Mouse (Mus musculus): Measurements from ENCODE around the gene Kcnmb3.
"Not testable (repeated sequence)": the region's sequence is repeated elsewhere in the genome, so short reads cannot be mapped to it uniquely, and the experiment has no call there.

Kcnmb3 gene

GRCm38 (mm10) chr3:32434016-32434415 is 58.0 kb downstream of the Kcnmb3 start:
- no peak for DNase-seq (ENCODE audit: low spot score in 2 of 2)

GRCm38 (mm10) chr3:32430394-32430793 is 61.6 kb downstream of the Kcnmb3 start:
- no peak for DNase-seq (ENCODE audit: low spot score in 2 of 2)

GRCm38 (mm10) chr3:32429351-32429750 is 62.7 kb downstream of the Kcnmb3 start:
- DNase-seq (ENCODE audit: low spot score in 2 of 2), result not testable (repeated sequence)

GRCm38 (mm10) chr3:32428921-32429320 is 63.1 kb downstream of the Kcnmb3 start:
- no peak for DNase-seq (ENCODE audit: low spot score in 2 of 2)

- no peak for DNase-seq (ENCODE audit: low spot score in 2 of 2)
Measured at GRCm38 (mm10) chr3:32428361-32428760, 63.7 kb downstream of the Kcnmb3 start.

- no peak for DNase-seq (ENCODE audit: low spot score in 2 of 2)
Measured at GRCm38 (mm10) chr3:32427695-32428094, 64.3 kb downstream of the Kcnmb3 start.

Data from urinary bladder, postnatal 36 days (tissue).